Mouse (Mus musculus) kidney, adult 2 months (tissue): ENCODE results near the gene Stoml2. TPM values are rescaled to one million over a fixed set of nuclear protein-coding genes. Genes with fewer than 3 reads are reported as not detected.

Experiments
- DNase-seq: peaks from one replicate; pipeline ENCODE4 v3.0.0; 2021
- H3K27ac ChIP-seq: fragments of 200-500 bp; 2 replicates; pipeline ENCODE4 v1.5.1; 2012; ENCODE audit warnings: low read depth, low read length, control low read depth, inconsistent platforms; ENCODE audit not compliant: insufficient read depth
- H3K27me3 ChIP-seq: fragments of 200-500 bp; replicated peaks from 2 replicates; pipeline ENCODE4 v1.6.1; 2012; ENCODE audit warnings: mild to moderate bottlenecking, moderate library complexity, low read length, inconsistent platforms; ENCODE audit not compliant: control insufficient read depth, insufficient read depth
- H3K36me3 ChIP-seq: fragments of 200-500 bp; 2 replicates; pipeline ENCODE4 v1.6.1; 2012; ENCODE audit warnings: mild to moderate bottlenecking, moderate library complexity, low read length, inconsistent platforms; ENCODE audit not compliant: control insufficient read depth, insufficient read depth
- H3K4me1 ChIP-seq: fragments of 200-500 bp; 2 replicates; pipeline ENCODE4 v1.6.1; 2011; ENCODE audit warnings: low read length; ENCODE audit not compliant: control insufficient read depth, insufficient read depth
- H3K4me3 ChIP-seq: fragments of 200-500 bp; 2 replicates; pipeline ENCODE4 v1.5.1; 2011; ENCODE audit warnings: mild to moderate bottlenecking, low read depth, low read length, control low read depth; ENCODE audit not compliant: insufficient read depth
- CTCF ChIP-seq: fragments of 200-500 bp; conservative IDR thresholded peaks from 2 replicates; pipeline ENCODE4 v1.5.1; 2011; ENCODE audit warnings: low read depth, mild to moderate bottlenecking, control low read depth, low read length, moderate library complexity, mixed read lengths; ENCODE audit not compliant: insufficient read depth, insufficient read length
- POLR2A ChIP-seq: fragments of 200-500 bp; IDR thresholded peaks from one replicate; pipeline ENCODE4 v1.6.1; 2011; ENCODE audit warnings: low read depth, low read length, control low read depth
- WGBS: fragments of 180-500 bp; shearing (Covaris S2); methylation state at CpG from one replicate; pipeline ENCODE4 v1.1.7; 2018; 5-methylcytosine and 5-hydroxymethylcytosine counted together
- polyA plus RNA-seq: library from polyadenylated mRNA; depleted of rRNA; stranded (reverse); fragments of >200 nt; gene quantifications from 2 replicates; pipeline ENCODE4 v1.2.3, GENCODE M21; 2012

Gene Stoml2
- polyA plus RNA-seq, 1 experiment = 118 TPM

- Histone ChIP-seq H3K4me1 (peaks cover 9% of the 10 kb centered on the region; the same call in 1 of the 2 replicates), H3K27ac (no peak within 1 kb of the TSS), H3K36me3 (no peaks in the 10 kb centered on the region), H3K27me3 (no peaks in the 10 kb centered on the region), H3K4me3 (peak within 1 kb of the TSS; percentile 75)
- DNase-seq = peak; percentile 96
- under 1% methylated on average over 77 of the region's 90 CpGs for WGBS
- TF ChIP-seq POLR2A = peak; percentile 26
- TF ChIP-seq CTCF = no peak
Measured at GRCm38 (mm10) chr4:43058753-43059654, 27.5 kb upstream of the Stoml2 start, which contains the start of gene Unc13b. Gene Unc13b, plus strand, starts transcription at chr4:43058953.

DNA sequence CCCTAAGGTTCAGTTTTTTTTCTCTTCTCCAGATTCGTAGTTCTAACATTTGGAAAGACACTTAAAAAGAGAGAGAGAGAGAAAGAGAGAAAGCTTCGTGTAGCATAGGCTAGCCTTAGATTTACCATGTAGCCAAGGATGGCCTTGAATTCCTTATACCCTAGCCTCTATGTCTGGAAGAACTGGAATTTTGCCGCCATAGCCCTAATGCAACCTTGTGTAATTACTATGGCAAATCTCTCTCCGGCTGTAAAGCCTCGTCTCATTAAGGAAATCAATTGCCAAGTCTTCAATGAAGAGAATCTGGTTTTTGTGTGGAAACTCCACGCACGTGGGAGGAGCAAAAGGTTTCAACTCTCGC lies 26.9 kb upstream of the Stoml2 start:
- H3K4me3 ChIP-seq = peak overlapping the region; percentile 31; the same call in 1 of the 2 replicates
- H3K27ac ChIP-seq = no peak overlapping the region
- WGBS = 20% methylated on average over 8 of the region's 8 CpGs
- no peak for TF ChIP-seq CTCF
- no peak for TF ChIP-seq POLR2A
- peaks cover 9% of the 10 kb centered on the region; the same call in 1 of the 2 replicates for H3K4me1 ChIP-seq
- no peaks in the 10 kb centered on the region for H3K36me3 ChIP-seq
- no peak for DNase-seq
- no peaks in the 10 kb centered on the region for H3K27me3 ChIP-seq

DNA sequence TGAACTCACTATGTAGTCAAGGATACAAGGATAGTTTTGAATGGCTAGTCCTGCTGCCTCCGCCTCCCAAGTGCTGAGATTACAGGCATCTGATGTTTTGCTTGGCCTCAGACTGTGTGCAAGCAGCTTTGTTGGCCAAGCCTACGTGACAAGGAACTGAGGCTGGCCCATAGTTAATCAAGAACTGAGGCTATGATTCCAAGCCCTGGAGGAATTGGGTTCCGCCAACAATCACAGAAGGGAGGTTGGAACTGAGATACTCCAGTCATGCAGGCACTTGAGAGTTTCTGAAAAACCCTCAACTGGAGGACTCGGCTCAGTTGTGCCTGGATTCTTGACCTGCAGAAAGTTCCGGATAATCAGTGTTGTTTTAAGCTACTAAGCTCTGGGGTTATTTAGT lies 26.1 kb upstream of the Stoml2 start:
- H3K27ac ChIP-seq = no peak overlapping the region
- H3K36me3 ChIP-seq = no peaks in the 10 kb centered on the region
- TF ChIP-seq CTCF (no peak), POLR2A (no peak)
- H3K27me3 ChIP-seq = no peaks in the 10 kb centered on the region
- 84% methylated on average over 5 of the region's 5 CpGs for WGBS
- peaks cover 9% of the 10 kb centered on the region; the same call in 1 of the 2 replicates for H3K4me1 ChIP-seq
- no peak overlapping the region for H3K4me3 ChIP-seq
- no peak for DNase-seq

DNA sequence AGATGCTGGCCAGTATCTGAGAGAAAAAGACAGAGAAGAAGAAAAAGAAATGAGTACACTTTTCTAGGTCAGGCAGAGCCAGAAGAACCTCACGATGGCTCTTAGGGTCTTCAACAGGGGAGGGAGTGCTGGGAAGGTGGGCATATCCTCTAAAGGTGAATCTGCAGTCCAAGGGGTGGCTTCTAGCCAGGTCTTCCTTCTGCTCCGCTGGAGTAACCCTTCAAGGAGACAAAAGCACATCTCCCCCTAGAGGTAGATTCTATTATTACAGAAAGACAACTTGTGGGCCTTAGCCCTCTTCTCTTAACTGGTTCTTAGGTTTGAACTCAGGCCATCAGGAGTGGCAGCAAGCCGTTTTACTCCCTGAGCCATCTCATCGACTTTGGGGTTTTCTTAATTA lies 21.1 kb upstream of the Stoml2 start:
- Histone ChIP-seq H3K27ac (no peak overlapping the region), H3K27me3 (no peaks in the 10 kb centered on the region), H3K36me3 (no peaks in the 10 kb centered on the region), H3K4me1 (no peaks in the 10 kb centered on the region), H3K4me3 (no peak overlapping the region)
- WGBS = 5% methylated on average over 4 of the region's 4 CpGs
- peak; percentile 78 for DNase-seq
- TF ChIP-seq POLR2A (no peak), CTCF (peak; percentile 53)

DNA sequence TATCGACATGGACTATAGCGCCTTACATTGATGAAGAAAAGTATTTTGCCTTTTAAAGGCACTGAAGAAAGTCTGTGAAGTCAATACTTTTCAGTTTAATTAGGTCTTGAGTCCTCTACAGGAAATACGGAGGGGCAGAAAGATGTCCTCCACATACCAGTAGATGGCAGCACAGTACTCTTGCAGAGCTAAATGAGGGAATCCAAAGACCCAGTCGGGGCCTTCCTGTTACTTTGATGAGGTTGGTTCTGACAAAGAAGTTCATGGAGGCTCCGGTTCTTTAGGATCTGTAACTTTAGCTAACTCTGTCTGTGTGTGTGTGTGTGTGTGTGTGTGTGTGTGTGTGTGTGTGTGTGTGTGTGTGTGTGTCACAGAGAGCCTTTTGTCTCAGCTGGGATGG lies 15.7 kb upstream of the Stoml2 start:
- WGBS = 7% methylated on average over 5 of the region's 5 CpGs
- no peak overlapping the region for H3K27ac ChIP-seq
- DNase-seq = peak; percentile 91

DNA sequence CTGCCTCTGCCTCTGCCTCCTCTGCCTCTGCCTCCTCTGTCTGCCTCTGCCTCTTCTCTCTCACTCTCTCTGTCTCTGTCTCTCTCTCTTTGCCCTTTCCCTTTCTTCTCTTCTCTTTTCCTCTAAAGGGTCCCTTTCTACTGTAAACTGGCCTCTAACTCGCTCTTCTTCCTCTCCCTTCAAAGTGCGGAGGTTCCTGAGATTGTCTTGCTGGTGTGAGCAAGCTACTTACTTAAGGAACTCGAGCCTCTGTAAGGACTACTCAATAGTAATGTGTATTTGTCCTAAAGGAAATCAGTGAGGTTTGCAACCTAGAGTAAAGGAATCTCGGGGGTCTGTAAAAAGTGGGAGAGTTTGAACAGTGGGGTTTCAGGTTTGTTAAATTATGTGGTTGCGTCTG lies 15.1 kb upstream of the Stoml2 start:
- no peak for DNase-seq
- TF ChIP-seq POLR2A (no peak), CTCF (no peak)
- Histone ChIP-seq H3K27ac (0 out of 2 replicates have a peak overlapping the region, but pooled peaks have one; percentile 29), H3K4me3 (no peak overlapping the region), H3K4me1 (peaks cover 3% of the 10 kb centered on the region), H3K36me3 (no peaks in the 10 kb centered on the region), H3K27me3 (no peaks in the 10 kb centered on the region)
- WGBS = 49% methylated on average over 5 of the region's 5 CpGs

More for the DNA sequence above, 15.7 kb upstream of the Stoml2 start:
- H3K4me1 ChIP-seq = peaks cover 3% of the 10 kb centered on the region
- TF ChIP-seq POLR2A = no peak
- TF ChIP-seq CTCF = peak; percentile 60
- H3K4me3 ChIP-seq = no peak overlapping the region
- no peaks in the 10 kb centered on the region for H3K36me3 ChIP-seq
- H3K27me3 ChIP-seq = no peaks in the 10 kb centered on the region

DNA sequence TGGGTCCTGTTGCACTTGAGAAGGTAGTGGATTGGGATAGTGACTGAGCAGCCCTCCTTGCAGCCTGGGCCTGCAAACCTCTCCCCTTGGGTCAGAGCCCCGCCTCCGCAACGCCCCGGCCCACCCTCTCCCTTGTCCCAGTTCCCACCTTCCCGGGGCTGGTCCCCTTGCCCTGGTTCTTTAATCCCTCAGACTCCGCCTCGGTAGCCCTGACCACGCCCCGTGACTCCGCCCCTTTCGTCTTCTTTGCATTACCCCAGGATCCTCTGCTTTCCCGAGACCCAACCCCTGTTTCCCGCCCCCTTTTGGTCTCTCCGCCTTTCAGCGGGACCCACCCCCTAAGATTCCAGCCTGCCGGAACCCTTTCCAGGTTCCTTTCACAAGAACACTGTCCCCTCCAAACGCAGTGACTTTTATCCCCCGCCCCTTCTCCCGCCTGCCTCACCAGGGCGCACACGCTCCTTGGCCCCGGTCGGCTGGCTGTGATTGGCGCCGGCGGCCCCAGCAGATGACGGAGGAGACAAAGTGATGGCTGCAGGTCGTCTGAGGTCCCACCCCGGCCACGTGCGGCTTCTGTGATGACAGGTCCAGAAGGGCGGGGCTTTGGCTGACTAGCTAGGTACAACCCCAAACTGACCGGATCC lies 14.3 kb upstream of the Stoml2 start, which contains the start of gene Fam214b:
Gene Fam214b, minus strand, starts transcription at position 562 of the 644 bp plus-strand sequence.
- under 1% methylated on average over 33 of the region's 33 CpGs for WGBS
- Histone ChIP-seq H3K4me1 (peaks cover 3% of the 10 kb centered on the region), H3K27ac (peak within 1 kb of the TSS; percentile 85), H3K27me3 (no peaks in the 10 kb centered on the region), H3K36me3 (no peaks in the 10 kb centered on the region), H3K4me3 (peak within 1 kb of the TSS; percentile 74)
- TF ChIP-seq CTCF = no peak
- TF ChIP-seq POLR2A = no peak
- peak; percentile 100 for DNase-seq
